Mouse (Mus musculus) intestine, embryonic 16.5 days (tissue): Measurements from ENCODE around the gene Prss38. TPM values are rescaled to one million over a fixed set of nuclear protein-coding genes. Genes with fewer than 3 reads are reported as not detected.

Source experiments
- ATAC-seq: fragments of 200-750 bp; cut with Nextera tagmentation; 2 replicates; pipeline ENCODE4 v1.8.0; 2017; ENCODE audit warnings: moderate TSS enrichment, moderate library complexity
- H3K27ac ChIP-seq: fragments of 300-500 bp; sonication (generic); 2 replicates; pipeline ENCODE4 v1.5.1; 2014; ENCODE audit warnings: mild to moderate bottlenecking, low read length
- H3K27me3 ChIP-seq: fragments of 300-500 bp; sonication (generic); replicated peaks from 2 replicates; pipeline ENCODE4 v1.6.1; 2014; ENCODE audit warnings: low read length, control low read depth, mixed read lengths; ENCODE audit not compliant: control insufficient read depth, insufficient read depth
- H3K36me3 ChIP-seq: fragments of 300-500 bp; sonication (generic); 2 replicates; pipeline ENCODE4 v1.6.1; 2014; ENCODE audit warnings: low read length, control low read depth; ENCODE audit not compliant: control insufficient read depth, insufficient read depth
- H3K4me1 ChIP-seq: fragments of 300-500 bp; sonication (generic); 2 replicates; pipeline ENCODE4 v1.6.1; 2014; ENCODE audit warnings: low read length, control low read depth, mixed read lengths; ENCODE audit not compliant: control insufficient read depth, insufficient read depth
- H3K4me2 ChIP-seq: fragments of 300-500 bp; sonication (generic); 2 replicates; pipeline ENCODE4 v1.6.1; 2014; ENCODE audit warnings: low read depth, low read length, control low read depth
- H3K4me3 ChIP-seq: fragments of 300-500 bp; sonication (generic); 2 replicates; pipeline ENCODE4 v1.5.1; 2014; ENCODE audit warnings: mild to moderate bottlenecking, low read length
- H3K9ac ChIP-seq: fragments of 300-500 bp; sonication (generic); 2 replicates; pipeline ENCODE4 v1.6.1; 2014; ENCODE audit warnings: low read depth, low read length
- H3K9me3 ChIP-seq: fragments of 300-500 bp; sonication (generic); 2 replicates; pipeline ENCODE4 v1.6.1; 2016; ENCODE audit warnings: low read length, control low read depth; ENCODE audit not compliant: control insufficient read depth
- WGBS: fragments of 180-500 bp; shearing (Covaris S2); extraction: QIAGEN DNeasy Blood & Tissue Kit; methylation state at CpG from one replicate; pipeline ENCODE4 v1.1.7; 2014; 5-methylcytosine and 5-hydroxymethylcytosine counted together
- polyA plus RNA-seq: library from polyadenylated mRNA; unstranded; fragments of >200 nt; fragmentation: Nextera tagmentation; extraction: Ambion mirVana; gene quantifications from 2 replicates; pipeline ENCODE4 v1.2.1, GENCODE M21; 2015

The Prss38 gene
- polyA plus RNA-seq, 1 experiment from 2014 or later: not detected

GRCm38 (mm10) chr11:59400876-59401275 is 25.4 kb upstream of the Prss38 start:
- H3K4me3 ChIP-seq: no peak overlapping the region
- no peaks in the 10 kb centered on the region for H3K9me3 ChIP-seq
- no peak overlapping the region for H3K9ac ChIP-seq
- no peaks in the 10 kb centered on the region for H3K36me3 ChIP-seq
- WGBS: 85% methylated on average over 2 of the region's 2 CpGs
- H3K4me1 ChIP-seq: peaks cover 10% of the 10 kb centered on the region; the same call in 1 of the 2 replicates
- no peak overlapping the region for H3K4me2 ChIP-seq
- H3K27me3 ChIP-seq: no peaks in the 10 kb centered on the region
- H3K27ac ChIP-seq: no peak overlapping the region
- no peak for ATAC-seq

- no peak overlapping the region for H3K9ac ChIP-seq
- H3K4me2 ChIP-seq: no peak overlapping the region
- ATAC-seq: no peak
- no peaks in the 10 kb centered on the region for H3K27me3 ChIP-seq
- H3K4me3 ChIP-seq: no peak overlapping the region
- H3K4me1 ChIP-seq: peaks cover 10% of the 10 kb centered on the region; the same call in 1 of the 2 replicates
- no peaks in the 10 kb centered on the region for H3K36me3 ChIP-seq
- no peaks in the 10 kb centered on the region for H3K9me3 ChIP-seq
- no peak overlapping the region for H3K27ac ChIP-seq
- 78% methylated on average over 8 of the region's 8 CpGs for WGBS
Observed at GRCm38 (mm10) chr11:59399830-59400229, 24.4 kb upstream of the Prss38 start.

GRCm38 (mm10) chr11:59397536-59398371 is 22.3 kb upstream of the Prss38 start:
- no peak overlapping the region for H3K27ac ChIP-seq
- no peak overlapping the region for H3K4me3 ChIP-seq
- no peaks in the 10 kb centered on the region for H3K27me3 ChIP-seq
- no peaks in the 10 kb centered on the region for H3K36me3 ChIP-seq
- 49% methylated on average over 22 of the region's 22 CpGs for WGBS
- no peaks in the 10 kb centered on the region for H3K9me3 ChIP-seq
- ATAC-seq: no peak
- H3K9ac ChIP-seq: 0 out of 2 replicates have a peak overlapping the region, but pooled peaks have one; percentile 37
- no peak overlapping the region for H3K4me2 ChIP-seq
- peaks cover 10% of the 10 kb centered on the region; the same call in 1 of the 2 replicates for H3K4me1 ChIP-seq

- WGBS: 70% methylated on average over 5 of the region's 5 CpGs
- H3K9ac ChIP-seq: no peak overlapping the region
- H3K27ac ChIP-seq: peak overlapping the region; percentile 14; the same call in 1 of the 2 replicates
- H3K4me3 ChIP-seq: no peak overlapping the region
- H3K9me3 ChIP-seq: no peaks in the 10 kb centered on the region
- H3K4me2 ChIP-seq: no peak overlapping the region
- H3K36me3 ChIP-seq: no peaks in the 10 kb centered on the region
- H3K27me3 ChIP-seq: no peaks in the 10 kb centered on the region
- H3K4me1 ChIP-seq: peaks cover 7% of the 10 kb centered on the region; the same call in 1 of the 2 replicates
- ATAC-seq: no peak
Observed at GRCm38 (mm10) chr11:59394451-59394850, 19.0 kb upstream of the Prss38 start.

GRCm38 (mm10) chr11:59393591-59393990 is 18.1 kb upstream of the Prss38 start:
- Histone ChIP-seq H3K9ac (no peak overlapping the region), H3K4me1 (peaks cover 7% of the 10 kb centered on the region; the same call in 1 of the 2 replicates), H3K4me3 (no peak overlapping the region), H3K4me2 (no peak overlapping the region), H3K36me3 (no peaks in the 10 kb centered on the region), H3K27me3 (no peaks in the 10 kb centered on the region), H3K27ac (peak overlapping the region; percentile 68), H3K9me3 (no peaks in the 10 kb centered on the region)
- WGBS: 47% methylated on average over 9 of the region's 9 CpGs
- ATAC-seq: peak; percentile 42

- Histone ChIP-seq H3K27ac (no peak overlapping the region), H3K27me3 (no peaks in the 10 kb centered on the region), H3K4me1 (no peaks in the 10 kb centered on the region; the same call in 1 of the 2 replicates), H3K36me3 (no peaks in the 10 kb centered on the region), H3K4me2 (no peak overlapping the region), H3K4me3 (no peak overlapping the region), H3K9me3 (no peaks in the 10 kb centered on the region), H3K9ac (no peak overlapping the region)
- ATAC-seq: no peak
- 67% methylated on average over 6 of the region's 6 CpGs for WGBS
Observed at GRCm38 (mm10) chr11:59392300-59392699, 16.8 kb upstream of the Prss38 start.

- Histone ChIP-seq H3K4me3 (no peak overlapping the region), H3K4me1 (no peaks in the 10 kb centered on the region; the same call in 1 of the 2 replicates), H3K9ac (no peak overlapping the region), H3K9me3 (no peaks in the 10 kb centered on the region), H3K4me2 (no peak overlapping the region), H3K27ac (no peak overlapping the region), H3K36me3 (no peaks in the 10 kb centered on the region), H3K27me3 (no peaks in the 10 kb centered on the region)
- ATAC-seq: 0 out of 2 replicates have a peak, but pooled peaks have one; percentile 48
- WGBS: 33% methylated on average over 9 of the region's 9 CpGs
Observed at GRCm38 (mm10) chr11:59390470-59390869, 15.0 kb upstream of the Prss38 start.

GRCm38 (mm10) chr11:59389617-59390016 is 14.2 kb upstream of the Prss38 start:
- Histone ChIP-seq H3K4me2 (no peak overlapping the region), H3K4me1 (peaks cover 8% of the 10 kb centered on the region), H3K4me3 (no peak overlapping the region), H3K27me3 (no peaks in the 10 kb centered on the region), H3K27ac (0 out of 2 replicates have a peak overlapping the region, but pooled peaks have one; percentile 4), H3K36me3 (no peaks in the 10 kb centered on the region), H3K9ac (no peak overlapping the region), H3K9me3 (no peaks in the 10 kb centered on the region)
- ATAC-seq: no peak
- 59% methylated on average over 4 of the region's 4 CpGs for WGBS

GRCm38 (mm10) chr11:59388806-59389205 is 13.3 kb upstream of the Prss38 start:
- ATAC-seq: no peak
- Histone ChIP-seq H3K4me1 (peaks cover 13% of the 10 kb centered on the region), H3K9ac (no peak overlapping the region), H3K27ac (no peak overlapping the region), H3K4me3 (no peak overlapping the region), H3K36me3 (no peaks in the 10 kb centered on the region), H3K9me3 (no peaks in the 10 kb centered on the region), H3K27me3 (no peaks in the 10 kb centered on the region), H3K4me2 (no peak overlapping the region)
- 84% methylated on average over 4 of the region's 4 CpGs for WGBS
